Mouse (Mus musculus) kidney, adult 9 months (tissue): ENCODE data around the gene Ttc23l.
"Not testable (repeated sequence)": the region's sequence is repeated elsewhere in the genome, so short reads cannot be mapped to it uniquely, and the experiment has no call there.

Experiments used
- DNase-seq: peaks from one replicate; pipeline ENCODE4 v3.0.0; 2022

The Ttc23l gene

GRCm38 (mm10) chr15:10506099-10506498 lies 52.4 kb downstream of the Ttc23l start:
- peak; percentile 21 for DNase-seq

GRCm38 (mm10) chr15:10500838-10501719 lies 57.4 kb downstream of the Ttc23l start:
- DNase-seq, result peak; percentile 32

GRCm38 (mm10) chr15:10500035-10500434 lies 58.4 kb downstream of the Ttc23l start:
- DNase-seq, result no peak

- no peak for DNase-seq
These were observed 58.9 kb downstream of the Ttc23l start for GRCm38 (mm10) chr15:10499593-10499992.

GRCm38 (mm10) chr15:10496696-10497095 lies 61.8 kb downstream of the Ttc23l start:
- not testable (repeated sequence) for DNase-seq

- DNase-seq, result no peak
These were observed 62.5 kb downstream of the Ttc23l start for GRCm38 (mm10) chr15:10495944-10496343.

GRCm38 (mm10) chr15:10490101-10490500 lies 68.4 kb downstream of the Ttc23l start:
- no peak for DNase-seq

- DNase-seq, result peak; percentile 43
These were observed 71.2 kb downstream of the Ttc23l start for GRCm38 (mm10) chr15:10487246-10487645.

DNA sequence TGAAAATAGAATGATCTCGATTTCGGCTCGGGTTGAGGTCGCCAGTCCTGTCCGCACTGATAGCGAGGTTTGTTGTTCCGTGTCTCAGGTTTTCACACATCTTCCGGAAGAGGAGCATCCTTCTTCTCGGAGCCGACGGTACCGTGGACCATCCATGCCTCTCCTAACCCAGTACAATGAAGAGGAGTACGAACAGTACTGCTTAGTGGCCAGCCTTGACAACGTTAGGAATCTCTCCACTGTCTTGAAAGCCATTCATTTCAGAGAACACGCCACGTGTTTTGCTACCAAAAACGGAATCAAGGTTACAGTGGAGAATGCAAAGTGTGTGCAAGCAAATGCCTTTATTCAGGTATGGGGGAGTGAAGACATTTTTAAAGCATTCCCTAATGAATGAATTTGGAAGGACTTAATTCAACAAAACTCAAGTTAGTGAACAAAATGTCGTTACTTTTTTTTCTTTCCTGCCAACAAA lies 72.1 kb downstream of the Ttc23l start:
- DNase-seq, result no peak

DNA sequence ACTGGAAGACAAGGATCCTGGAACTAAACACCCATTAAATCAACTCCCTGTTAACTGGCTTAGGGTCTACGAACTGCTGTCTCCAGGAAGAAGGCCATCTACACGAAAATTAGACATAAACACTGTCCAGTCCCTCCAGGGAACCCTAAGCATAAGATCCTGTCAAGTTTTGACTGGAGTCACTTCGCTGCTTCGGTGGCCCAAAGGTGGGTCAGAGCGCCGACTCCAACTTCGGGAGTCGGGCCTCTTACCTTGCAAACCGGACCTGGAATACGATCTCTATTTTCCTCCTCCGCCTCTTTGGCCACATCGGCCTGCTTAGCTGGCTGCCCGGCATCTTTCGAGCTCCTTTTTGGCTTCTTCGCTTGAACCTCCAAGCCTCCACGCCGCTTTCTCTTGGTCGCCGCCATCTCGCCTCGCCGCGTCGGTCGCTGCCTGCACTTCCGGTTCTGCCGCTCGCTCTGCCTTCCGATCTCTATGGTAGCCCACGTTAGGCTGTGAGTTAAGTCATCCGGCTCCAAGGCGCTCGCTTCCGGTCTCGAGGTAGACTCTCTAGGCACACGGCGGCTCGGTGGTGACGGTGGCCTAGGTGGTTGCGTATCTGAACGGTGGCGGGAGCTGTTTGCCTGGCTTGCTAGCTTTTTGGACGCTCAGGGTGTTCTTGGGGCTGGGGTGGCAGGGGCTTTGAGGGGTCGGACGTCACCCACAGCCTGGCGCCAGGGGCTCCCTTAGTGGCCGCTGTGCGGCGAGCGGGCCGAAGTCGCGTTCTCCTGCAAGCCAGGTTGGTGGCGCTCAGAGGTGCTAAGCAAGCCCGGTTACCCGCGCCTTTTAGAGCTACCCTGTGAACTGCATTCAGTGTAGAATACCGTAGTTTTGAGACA lies 72.7 kb downstream of the Ttc23l start, which contains the start of the genes Brix1 and Rad1:
Gene Brix1, minus strand, starts transcription at position 464 of the 881 bp plus-strand sequence.
Gene Rad1, plus strand, starts transcription at position 535 of the 881 bp plus-strand sequence.
- DNase-seq, result peak; percentile 97

DNA sequence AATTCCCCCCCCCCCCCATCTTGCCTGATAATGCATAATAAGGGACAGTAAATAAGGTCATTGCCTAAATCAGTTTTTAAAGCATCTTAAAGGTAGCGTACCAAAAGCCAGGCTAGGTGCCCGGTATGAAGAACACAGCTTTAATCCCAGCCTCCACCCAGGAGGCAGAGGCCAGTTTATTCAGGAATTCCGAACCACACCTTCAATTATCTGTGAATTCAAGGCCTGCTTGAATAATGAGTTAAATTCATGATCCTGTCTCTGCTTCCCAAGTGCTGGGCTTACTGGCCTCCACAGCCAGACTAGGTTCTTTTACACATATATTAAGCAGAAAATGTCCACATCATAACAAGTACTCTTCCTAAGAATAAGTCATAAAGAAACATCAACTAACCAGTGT lies 87.5 kb downstream of the Ttc23l start:
- no peak for DNase-seq

DNA sequence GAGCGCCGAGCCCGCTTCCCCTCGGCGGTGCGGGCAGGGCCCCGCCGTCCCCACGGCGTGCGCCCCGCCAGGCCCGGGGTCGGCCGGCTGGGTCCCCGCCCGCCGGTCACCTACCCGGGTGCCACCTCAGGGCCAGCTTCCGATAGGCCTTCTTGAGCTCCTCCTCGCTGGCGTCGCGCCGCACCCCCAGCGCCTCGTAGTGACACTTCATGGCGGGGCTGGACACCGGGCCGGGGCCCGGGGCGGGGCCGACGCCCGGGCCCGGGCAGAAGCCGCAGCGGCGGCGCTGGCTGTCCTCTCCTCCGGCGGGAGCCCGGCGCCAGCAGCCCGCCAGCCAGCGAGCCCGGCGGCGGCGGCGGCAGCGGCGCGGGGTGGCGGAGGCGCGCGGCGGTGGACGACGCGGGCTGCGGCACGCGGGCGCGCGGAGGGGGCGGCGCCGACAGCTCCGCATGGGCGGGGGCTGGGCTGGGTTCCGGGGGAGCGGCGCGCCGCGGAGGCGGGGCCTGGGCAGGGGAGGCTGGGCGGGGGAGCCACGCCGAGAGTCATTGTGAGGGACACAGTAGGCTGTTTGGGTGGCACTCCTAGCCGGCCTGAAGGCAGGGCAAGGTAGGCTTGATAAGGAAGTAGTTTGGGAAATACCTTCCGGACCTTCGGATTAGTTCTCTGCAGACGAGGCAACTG lies 88.2 kb downstream of the Ttc23l start, which contains the start of gene Dnajc21:
Gene Dnajc21, minus strand, starts transcription at position 366 of the 681 bp plus-strand sequence.
- peak; percentile 88 for DNase-seq

- peak; percentile 26 for DNase-seq
These were observed 88.8 kb downstream of the Ttc23l start for GRCm38 (mm10) chr15:10469641-10470150.

DNA sequence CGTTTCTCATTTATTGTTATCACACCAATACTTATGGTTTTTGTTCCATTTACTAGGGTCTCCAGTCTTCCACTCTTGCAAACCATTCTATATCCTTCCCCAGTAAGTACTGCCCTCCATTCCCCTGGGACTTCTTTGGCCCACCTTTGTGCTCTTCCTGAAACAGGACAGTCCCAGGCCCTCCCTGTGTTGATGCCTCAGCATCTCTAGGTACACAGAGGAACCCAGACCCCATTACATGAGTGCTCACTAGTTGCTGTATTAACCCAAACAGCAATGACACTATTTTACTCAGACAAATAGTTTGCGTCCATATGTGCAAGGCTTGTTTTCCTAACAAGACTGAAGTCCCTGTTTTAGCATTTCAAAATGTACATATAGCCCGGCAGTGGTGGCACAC lies 89.7 kb downstream of the Ttc23l start:
- no peak for DNase-seq

DNA sequence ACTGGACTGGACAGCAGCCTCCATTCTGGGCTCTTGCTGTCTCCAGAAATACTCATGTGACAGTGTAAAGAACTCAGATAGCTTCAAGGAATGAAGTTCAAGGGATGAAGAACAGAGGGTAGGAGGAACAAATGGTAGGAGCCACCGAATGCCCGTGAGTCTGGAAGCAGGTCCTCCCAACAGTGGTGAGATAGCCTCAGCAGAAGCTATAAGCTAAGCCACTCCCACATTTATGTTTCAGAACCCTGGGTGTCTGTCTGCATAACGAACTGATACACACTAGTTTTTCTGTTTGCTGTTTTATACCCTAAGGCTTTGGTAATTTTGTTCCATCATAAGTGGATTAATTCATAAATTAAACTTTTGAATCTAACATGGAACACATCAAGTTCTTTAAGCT lies 93.8 kb downstream of the Ttc23l start:
- DNase-seq, result no peak

DNA sequence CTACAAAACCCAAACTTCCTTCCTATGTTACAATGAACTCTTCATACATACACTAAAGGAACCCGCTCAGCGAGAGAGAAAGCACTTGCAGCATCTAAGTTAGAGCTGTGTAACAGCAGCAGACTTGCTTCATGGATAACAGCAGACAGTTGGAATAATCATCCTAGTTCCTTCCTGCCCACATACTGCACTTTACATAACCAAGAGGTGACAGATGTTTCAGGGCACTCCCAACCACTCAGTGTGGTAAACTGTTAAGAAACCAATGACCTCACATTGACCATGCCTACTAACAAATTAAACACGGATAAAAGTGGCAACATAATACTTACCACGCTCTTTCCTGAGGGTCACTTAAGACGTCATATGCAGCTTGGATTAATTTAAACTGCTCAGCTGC lies 94.9 kb downstream of the Ttc23l start:
- no peak for DNase-seq

DNA sequence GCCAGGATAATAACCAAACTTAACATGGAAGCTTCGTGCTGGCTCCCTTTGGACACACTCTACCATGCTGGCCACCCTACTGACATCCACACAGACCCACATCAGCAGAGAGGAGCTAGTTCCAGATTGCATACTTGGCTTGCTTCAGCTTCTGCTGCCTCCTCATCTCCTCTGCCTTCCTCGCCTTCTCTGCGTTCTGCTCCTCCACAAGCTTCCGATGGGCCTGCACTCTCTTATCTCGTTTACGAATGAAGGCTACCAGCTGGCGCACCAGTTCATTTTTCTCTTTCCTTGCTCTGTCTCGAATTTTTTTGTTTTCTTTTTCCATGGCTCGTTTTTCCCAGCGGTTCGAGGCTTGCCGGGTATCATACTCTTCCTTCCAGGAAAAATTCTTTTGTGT lies 97.5 kb downstream of the Ttc23l start:
- DNase-seq, result no peak
